Mouse (Mus musculus) heart, embryonic 16.5 days (tissue): ENCODE data around the gene Ube2dnl2. TPM values are rescaled to one million over a fixed set of nuclear protein-coding genes. Genes with fewer than 3 reads are reported as not detected.

Experiments used
- ATAC-seq: fragments of 200-750 bp; cut with Nextera tagmentation; replicated peaks from 2 replicates; pipeline ENCODE4 v1.8.0; 2017; ENCODE audit warnings: moderate number of reproducible peaks; ENCODE audit not compliant: insufficient read depth, low FRiP score; ENCODE audit errors: extremely low read depth
- H3K27ac ChIP-seq: fragments of 300-500 bp; sonication (generic); 2 replicates; pipeline ENCODE4 v1.5.1; 2014; ENCODE audit warnings: mild to moderate bottlenecking, low read length, control low read depth, moderate library complexity
- H3K27me3 ChIP-seq: fragments of 300-500 bp; sonication (generic); 2 replicates; pipeline ENCODE4 v1.6.1; 2014; ENCODE audit warnings: low read length, mixed read lengths; ENCODE audit not compliant: control insufficient read depth, insufficient read depth
- H3K36me3 ChIP-seq: fragments of 300-500 bp; sonication (generic); 2 replicates; pipeline ENCODE4 v1.6.1; 2014; ENCODE audit not compliant: control insufficient read depth, insufficient read depth
- H3K4me1 ChIP-seq: fragments of 300-500 bp; sonication (generic); 2 replicates; pipeline ENCODE4 v1.6.1; 2014; ENCODE audit warnings: low read length, mixed read lengths; ENCODE audit not compliant: control insufficient read depth, insufficient read depth
- H3K4me2 ChIP-seq: fragments of 300-500 bp; sonication (generic); 2 replicates; pipeline ENCODE4 v1.6.1; 2014; ENCODE audit warnings: low read depth, mild to moderate bottlenecking, control low read depth, low read length
- H3K4me3 ChIP-seq: fragments of 300-500 bp; sonication (generic); 2 replicates; pipeline ENCODE4 v1.5.1; 2014; ENCODE audit warnings: mild to moderate bottlenecking, control low read depth, low read length
- H3K9ac ChIP-seq: fragments of 300-500 bp; sonication (generic); 2 replicates; pipeline ENCODE4 v1.6.1; 2014; ENCODE audit warnings: low read length, control low read depth
- H3K9me3 ChIP-seq: fragments of 300-500 bp; sonication (generic); replicated peaks from 2 replicates; pipeline ENCODE4 v1.6.1; 2016; ENCODE audit warnings: low read length; ENCODE audit not compliant: control insufficient read depth
- WGBS: fragments of 180-500 bp; shearing (Covaris S2); extraction: QIAGEN DNeasy Blood & Tissue Kit; methylation state at CpG from one replicate; pipeline ENCODE4 v1.1.7; 2014; 5-methylcytosine and 5-hydroxymethylcytosine counted together
- polyA plus RNA-seq: library from polyadenylated mRNA; unstranded; fragments of >200 nt; fragmentation: Nextera tagmentation; extraction: Ambion mirVana; gene quantifications from 2 replicates; pipeline ENCODE4 v1.2.1, GENCODE M21; 2015

The Ube2dnl2 gene
- not detected in 2 replicates for polyA plus RNA-seq

DNA sequence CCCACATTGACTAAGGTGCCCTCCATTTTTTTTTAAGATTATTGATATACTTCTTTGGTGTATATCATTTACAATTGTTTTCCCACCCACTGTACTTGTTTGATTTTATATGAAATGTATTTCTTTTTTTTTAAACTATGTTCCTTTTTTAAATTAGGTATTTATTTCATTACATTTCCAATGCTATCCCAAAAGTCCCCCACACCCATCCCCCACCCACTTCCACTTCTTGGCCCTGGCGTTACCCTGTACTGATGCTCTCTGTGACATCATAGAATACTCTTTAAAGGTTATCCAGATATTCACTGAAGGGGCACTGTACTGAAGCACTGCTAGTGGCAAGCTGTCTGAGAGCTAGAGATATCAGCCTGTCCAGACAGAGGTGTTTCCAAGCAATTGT, at the start of gene Ube2dnl2:
Ube2dnl2 (plus strand) TSS at position 301 of the 400 bp plus-strand sequence.
- Histone ChIP-seq H3K4me2 (no peak within 1 kb of the TSS), H3K9me3 (no peaks in the 10 kb centered on the region), H3K27me3 (no peaks in the 10 kb centered on the region), H3K36me3 (no peaks in the 10 kb centered on the region), H3K9ac (no peak within 1 kb of the TSS), H3K4me3 (no peak within 1 kb of the TSS), H3K4me1 (no peaks in the 10 kb centered on the region), H3K27ac (no peak within 1 kb of the TSS)
- ATAC-seq, result no peak
- 41% methylated on average over 1 of the region's 1 CpGs for WGBS

DNA sequence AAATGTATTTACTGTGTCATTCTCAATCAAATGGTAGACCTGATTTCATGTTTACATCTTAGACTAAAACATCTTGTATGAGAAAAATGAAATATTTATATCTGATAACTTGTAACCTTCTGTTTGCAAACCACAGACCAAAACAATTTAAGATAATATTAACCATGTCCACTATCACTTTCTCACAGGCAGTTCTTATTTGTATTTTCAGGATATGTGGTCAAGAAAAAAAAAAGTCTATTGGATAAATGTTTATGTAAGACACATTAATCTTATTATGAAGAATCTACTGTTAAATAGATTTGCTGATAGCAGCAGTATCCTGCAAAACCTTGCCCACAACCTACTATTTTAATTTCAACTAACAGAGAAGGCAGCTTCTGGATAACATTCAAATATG, 11.9 kb upstream of the Ube2dnl2 start:
- H3K9me3 ChIP-seq, result no peaks in the 10 kb centered on the region
- no peak overlapping the region for H3K27ac ChIP-seq
- H3K4me3 ChIP-seq, result no peak overlapping the region
- no peaks in the 10 kb centered on the region for H3K36me3 ChIP-seq
- H3K4me2 ChIP-seq, result no peak overlapping the region
- H3K4me1 ChIP-seq, result no peaks in the 10 kb centered on the region
- no peak for ATAC-seq
- H3K9ac ChIP-seq, result no peak overlapping the region
- H3K27me3 ChIP-seq, result no peaks in the 10 kb centered on the region

DNA sequence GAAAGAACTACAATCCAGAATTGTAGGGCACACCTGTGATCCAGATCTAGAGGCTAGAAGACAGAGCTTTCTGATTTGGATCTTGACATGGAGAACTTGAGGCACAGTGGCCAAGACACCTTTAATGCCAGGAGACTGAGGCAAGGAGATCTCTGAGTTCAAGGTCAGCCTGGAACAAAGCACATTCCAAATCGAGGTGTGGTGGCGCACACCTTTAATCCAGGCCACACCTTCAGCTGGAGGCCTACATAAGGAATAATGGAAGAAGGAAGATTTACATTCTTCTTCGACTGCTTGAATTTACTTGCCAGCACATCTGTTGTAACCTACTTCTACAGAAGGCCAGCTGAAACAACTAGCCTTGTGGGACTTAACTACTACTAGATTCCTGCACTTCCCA, 9.9 kb upstream of the Ube2dnl2 start:
- Histone ChIP-seq H3K27me3 (no peaks in the 10 kb centered on the region), H3K4me2 (no peak overlapping the region), H3K9ac (no peak overlapping the region), H3K4me1 (no peaks in the 10 kb centered on the region), H3K9me3 (no peaks in the 10 kb centered on the region), H3K4me3 (no peak overlapping the region), H3K27ac (no peak overlapping the region), H3K36me3 (no peaks in the 10 kb centered on the region)
- ATAC-seq, result no peak
- WGBS, result 76% methylated on average over 3 of the region's 3 CpGs

DNA sequence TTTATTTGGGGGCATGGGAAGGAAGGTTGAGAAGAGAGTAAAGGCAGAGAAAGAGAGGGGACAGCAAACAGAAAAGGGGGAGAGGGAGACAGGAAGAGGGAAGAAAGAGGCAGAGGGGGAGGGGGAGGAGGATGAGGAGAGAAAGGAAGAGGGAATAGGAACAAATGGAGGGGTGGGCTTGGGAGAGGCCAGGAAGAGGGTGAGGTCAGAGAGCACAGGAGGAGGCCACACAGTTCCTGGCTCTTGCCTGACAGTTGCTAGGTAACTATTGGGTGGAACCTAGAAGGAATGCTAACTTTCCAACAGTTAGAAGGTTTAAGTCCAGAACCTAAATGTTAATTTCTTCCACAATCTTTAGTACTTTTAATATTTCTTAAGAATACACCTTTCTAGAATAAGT, 4.0 kb upstream of the Ube2dnl2 start:
- Histone ChIP-seq H3K4me2 (no peak overlapping the region), H3K9me3 (no peaks in the 10 kb centered on the region), H3K4me3 (no peak overlapping the region), H3K4me1 (no peaks in the 10 kb centered on the region), H3K9ac (no peak overlapping the region), H3K27ac (no peak overlapping the region), H3K36me3 (no peaks in the 10 kb centered on the region), H3K27me3 (no peaks in the 10 kb centered on the region)
- no peak for ATAC-seq

- H3K9me3 ChIP-seq, result no peaks in the 10 kb centered on the region
- H3K4me2 ChIP-seq, result no peak within 1 kb of the TSS
- no peak within 1 kb of the TSS for H3K4me3 ChIP-seq
- H3K36me3 ChIP-seq, result no peaks in the 10 kb centered on the region
- 79% methylated on average over 5 of the region's 5 CpGs for WGBS
- H3K27me3 ChIP-seq, result no peaks in the 10 kb centered on the region
- ATAC-seq, result no peak
- no peaks in the 10 kb centered on the region for H3K4me1 ChIP-seq
- H3K27ac ChIP-seq, result no peak within 1 kb of the TSS
- H3K9ac ChIP-seq, result no peak within 1 kb of the TSS
Observed at GRCm38 (mm10) chrX:114904712-114905111, 2.7 kb upstream of the Ube2dnl2 start, which contains the start of gene Ube2dnl1. Gene Ube2dnl1, plus strand, starts transcription at chrX:114905012.

- Histone ChIP-seq H3K27me3 (no peaks in the 10 kb centered on the region), H3K36me3 (no peaks in the 10 kb centered on the region), H3K9ac (no peak overlapping the region), H3K4me3 (no peak overlapping the region), H3K27ac (no peak overlapping the region; the same call in 1 of the 2 replicates), H3K4me2 (no peak overlapping the region), H3K9me3 (no peaks in the 10 kb centered on the region), H3K4me1 (no peaks in the 10 kb centered on the region)
- no peak for ATAC-seq
- WGBS, result 13% methylated on average over 1 of the region's 1 CpGs
Observed at GRCm38 (mm10) chrX:114955066-114955465, 47.7 kb downstream of the Ube2dnl2 start.

Other genes starting within 250 kb of the Ube2dnl2 start
- gene Ube2dnl1, start 2.6 kb upstream of the Ube2dnl2 start, polyA plus RNA-seq, result not detected in 2 replicates